Mouse (Mus musculus) cerebellum, adult 2 months (tissue): ENCODE measurements around the gene Sash1.

ENCODE experiments used
- CTCF ChIP-seq: fragments of 200-500 bp; IDR thresholded peaks from 2 replicates; pipeline ENCODE4 v1.5.1; 2011; ENCODE audit warnings: low read depth, mild to moderate bottlenecking, control low read depth, low read length, moderate library complexity, borderline replicate concordance; ENCODE audit not compliant: insufficient read depth
- POLR2A ChIP-seq: fragments of 200-500 bp; IDR thresholded peaks from 2 replicates; pipeline ENCODE4 v1.6.1; 2011; ENCODE audit warnings: low read length, control low read depth, borderline replicate concordance; ENCODE audit not compliant: insufficient read depth

GRCm38 (mm10) chr10:8935601-8936000 is 49.7 kb upstream of the Sash1 start:
- TF ChIP-seq CTCF, result no peak
- no peak for TF ChIP-seq POLR2A
